Mouse (Mus musculus) frontal cortex, postnatal 36 days (tissue): ENCODE measurements around the gene H2-DMb1.
"Not testable (repeated sequence)": the region's sequence is repeated elsewhere in the genome, so short reads cannot be mapped to it uniquely, and the experiment has no call there.

Experiments used
- DNase-seq, 2 experiments: peaks; one replicate each; pipeline ENCODE4 v3.0.0; 2022; ENCODE audit warnings: low spot score in 2 of 2

The H2-DMb1 gene

DNA sequence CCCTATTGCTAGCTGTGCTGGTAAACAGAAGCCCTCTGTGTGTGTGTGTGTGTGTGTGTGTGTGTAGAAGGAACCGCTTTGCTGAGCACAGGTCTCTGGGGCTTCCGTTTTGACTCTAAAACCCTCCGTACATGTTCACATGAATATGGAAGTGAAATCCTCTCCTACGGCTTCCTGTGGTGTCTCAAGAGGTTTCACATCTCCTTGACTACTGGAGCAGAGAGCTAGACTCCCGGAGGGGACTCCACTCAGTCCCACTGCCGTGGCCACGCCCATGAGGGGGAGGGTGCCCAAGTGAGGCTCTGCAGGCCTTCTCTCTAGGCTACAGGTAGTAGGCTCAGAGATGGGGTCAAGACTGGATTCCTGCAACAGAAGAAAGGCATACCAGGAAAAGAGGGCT lies 9.8 kb upstream of the H2-DMb1 start, which contains the start of gene H2-DMb2:
Gene H2-DMb2 (plus strand): TSS at position 275 of the 400 bp plus-strand sequence.
- DNase-seq, result no peak

GRCm38 (mm10) chr17:34143461-34143860 lies 9.4 kb upstream of the H2-DMb1 start:
- DNase-seq, result no peak

GRCm38 (mm10) chr17:34144221-34144620 lies 8.7 kb upstream of the H2-DMb1 start:
- not testable (repeated sequence) for DNase-seq

DNA sequence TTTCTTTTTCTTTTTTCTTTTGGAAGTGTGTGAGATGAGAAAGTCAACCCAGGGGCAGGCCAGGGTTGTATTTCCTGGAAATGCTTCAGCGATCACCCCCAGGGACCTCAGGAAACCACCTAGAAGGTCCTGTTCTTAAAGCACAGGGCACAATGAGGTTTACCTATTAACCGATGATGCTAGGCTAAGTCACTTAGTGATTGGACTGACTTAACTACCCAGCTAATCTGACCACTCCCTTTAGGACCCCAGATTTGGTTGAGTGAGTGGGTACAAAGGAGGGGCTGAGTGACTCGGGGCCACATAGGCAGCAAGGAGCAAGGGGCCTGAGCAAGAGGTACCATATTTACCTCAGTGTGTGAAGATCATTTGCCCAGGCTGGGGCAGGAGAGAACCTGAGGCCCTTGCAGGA lies 7.9 kb upstream of the H2-DMb1 start:
- DNase-seq, result no peak

DNA sequence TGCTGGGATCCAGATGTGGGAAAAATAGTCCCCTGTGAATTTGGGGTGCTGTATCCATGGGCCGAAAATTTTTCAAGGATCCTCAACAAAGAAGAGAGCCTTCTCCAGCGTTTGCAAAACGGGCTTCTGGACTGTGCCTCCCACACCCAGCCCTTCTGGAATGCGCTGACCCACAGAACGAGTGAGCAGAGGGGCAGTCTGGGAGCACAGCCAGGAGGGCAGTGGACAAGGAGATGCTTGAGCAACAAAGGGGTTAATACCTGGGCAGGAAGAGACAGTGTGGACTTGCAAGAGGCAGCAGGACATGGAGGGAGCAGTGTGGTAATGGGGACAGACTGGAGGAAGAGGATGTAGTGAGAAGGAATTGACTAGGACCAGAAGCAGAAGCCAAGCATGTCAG lies 2.7 kb downstream of the H2-DMb1 start:
- no peak for DNase-seq

DNA sequence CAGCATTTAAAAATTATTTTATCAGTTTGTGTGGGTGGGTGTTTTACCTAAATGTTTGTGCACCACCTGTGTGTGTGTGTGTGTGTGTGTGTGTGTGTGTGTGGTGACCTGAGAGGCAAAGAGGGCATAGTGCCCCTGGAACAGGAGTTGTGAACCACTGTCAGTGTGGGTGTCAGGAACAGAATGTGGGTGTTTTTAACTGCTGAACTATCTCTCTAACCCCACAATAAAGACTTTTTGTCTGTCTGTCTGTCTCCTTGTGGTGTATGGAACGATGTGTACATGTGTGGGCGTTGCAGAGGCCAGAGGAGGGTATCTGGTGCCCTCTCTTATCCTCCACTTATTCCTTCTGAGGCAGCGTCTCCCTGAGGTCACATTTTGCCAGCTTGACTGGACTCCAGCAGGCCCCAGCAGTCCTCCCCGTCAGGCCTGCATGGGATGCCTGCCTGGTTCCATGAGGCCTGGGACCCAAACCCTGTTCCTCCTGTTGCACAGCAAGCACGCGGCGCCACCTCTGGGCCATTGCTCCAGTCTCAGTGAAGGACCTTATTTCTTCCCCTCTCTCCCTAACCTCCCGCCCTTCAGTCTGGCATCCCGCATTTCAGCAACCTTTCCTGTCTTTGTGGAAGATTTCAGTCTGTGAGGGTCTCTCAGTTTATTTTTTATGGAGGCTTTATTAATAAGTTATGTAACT lies 11.5 kb downstream of the H2-DMb1 start:
- DNase-seq, result no peak

GRCm38 (mm10) chr17:34165033-34165730 lies 12.3 kb downstream of the H2-DMb1 start:
- DNase-seq, result no peak

- peak in 1 of 2 experiments; percentile 29 for DNase-seq
Observed at GRCm38 (mm10) chr17:34169279-34169678, 16.4 kb downstream of the H2-DMb1 start.

GRCm38 (mm10) chr17:34170487-34170876 lies 17.6 kb downstream of the H2-DMb1 start:
- DNase-seq, result no peak

DNA sequence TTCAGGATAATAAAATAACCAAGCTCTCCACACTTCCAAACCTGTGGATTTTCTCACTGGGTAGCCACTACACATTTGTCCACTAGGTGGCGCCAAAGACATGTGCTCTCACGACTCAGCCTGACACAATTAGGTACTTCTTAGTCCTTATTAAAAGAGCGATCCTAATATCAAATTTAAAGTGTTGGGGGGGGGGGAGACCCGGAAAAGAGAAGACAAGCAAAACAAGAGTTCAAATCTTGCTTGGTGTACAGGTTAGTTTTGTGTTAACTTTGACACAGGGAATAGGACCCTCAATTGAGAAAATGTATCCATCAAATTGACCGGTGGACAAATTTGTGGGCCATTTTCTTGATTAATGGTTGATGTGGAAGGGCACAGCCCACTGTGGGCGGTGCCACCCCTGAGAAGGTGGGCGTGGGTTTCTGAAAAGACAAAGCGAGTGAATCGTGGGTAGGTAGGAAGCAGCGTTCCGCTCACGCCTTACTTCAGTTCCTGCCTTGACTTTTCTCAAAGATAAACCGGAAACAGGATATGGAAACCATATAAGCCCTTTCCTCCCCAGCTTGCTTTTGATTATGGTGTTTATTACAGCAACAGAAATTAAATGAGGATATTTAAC lies 18.1 kb downstream of the H2-DMb1 start:
- DNase-seq, result peak; percentile 78 to 88

- DNase-seq, result no peak
Observed at GRCm38 (mm10) chr17:34172528-34172927, 19.7 kb downstream of the H2-DMb1 start.

DNA sequence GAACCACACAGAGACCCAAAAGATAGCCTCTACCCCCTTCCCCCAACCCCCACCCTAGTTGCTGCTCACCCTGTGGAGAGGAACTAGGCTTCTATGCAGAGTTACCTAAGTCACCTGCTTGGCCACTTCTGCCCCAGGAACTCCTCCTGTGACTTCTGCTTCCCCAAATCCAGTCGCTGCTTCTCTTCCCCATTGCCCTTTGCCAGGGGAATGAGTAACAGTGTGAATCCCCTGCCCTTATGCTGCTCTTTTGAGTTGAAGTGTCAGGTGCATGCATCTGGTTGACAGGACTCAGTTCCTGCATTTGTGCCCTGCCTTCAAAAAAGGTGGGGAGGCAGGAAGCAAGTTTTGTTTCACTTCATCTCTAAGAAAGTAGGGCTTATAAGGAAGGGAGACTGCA lies 21.2 kb downstream of the H2-DMb1 start:
- DNase-seq, result no peak

GRCm38 (mm10) chr17:34177179-34177578 lies 24.3 kb downstream of the H2-DMb1 start:
- DNase-seq, result no peak

DNA sequence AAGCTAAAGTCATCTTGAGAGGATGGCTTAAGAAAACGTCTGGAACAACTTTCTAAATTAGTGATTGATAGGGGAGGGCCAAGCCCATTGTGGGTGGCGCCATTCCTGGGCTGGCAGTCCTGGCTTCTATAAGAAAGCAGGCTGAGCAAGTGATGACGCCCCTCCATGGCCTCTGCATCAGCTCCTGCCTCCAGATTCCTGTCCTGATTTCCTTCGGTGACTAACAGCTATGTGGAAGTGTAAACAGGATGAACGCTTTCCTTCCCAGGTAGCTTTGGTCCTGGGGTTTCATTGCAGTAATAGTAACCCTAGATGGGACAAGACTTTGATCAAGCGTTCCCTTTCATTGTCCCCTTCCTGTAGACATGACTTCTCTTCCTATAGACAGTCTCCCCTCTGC lies 26.1 kb downstream of the H2-DMb1 start:
- no peak for DNase-seq

DNA sequence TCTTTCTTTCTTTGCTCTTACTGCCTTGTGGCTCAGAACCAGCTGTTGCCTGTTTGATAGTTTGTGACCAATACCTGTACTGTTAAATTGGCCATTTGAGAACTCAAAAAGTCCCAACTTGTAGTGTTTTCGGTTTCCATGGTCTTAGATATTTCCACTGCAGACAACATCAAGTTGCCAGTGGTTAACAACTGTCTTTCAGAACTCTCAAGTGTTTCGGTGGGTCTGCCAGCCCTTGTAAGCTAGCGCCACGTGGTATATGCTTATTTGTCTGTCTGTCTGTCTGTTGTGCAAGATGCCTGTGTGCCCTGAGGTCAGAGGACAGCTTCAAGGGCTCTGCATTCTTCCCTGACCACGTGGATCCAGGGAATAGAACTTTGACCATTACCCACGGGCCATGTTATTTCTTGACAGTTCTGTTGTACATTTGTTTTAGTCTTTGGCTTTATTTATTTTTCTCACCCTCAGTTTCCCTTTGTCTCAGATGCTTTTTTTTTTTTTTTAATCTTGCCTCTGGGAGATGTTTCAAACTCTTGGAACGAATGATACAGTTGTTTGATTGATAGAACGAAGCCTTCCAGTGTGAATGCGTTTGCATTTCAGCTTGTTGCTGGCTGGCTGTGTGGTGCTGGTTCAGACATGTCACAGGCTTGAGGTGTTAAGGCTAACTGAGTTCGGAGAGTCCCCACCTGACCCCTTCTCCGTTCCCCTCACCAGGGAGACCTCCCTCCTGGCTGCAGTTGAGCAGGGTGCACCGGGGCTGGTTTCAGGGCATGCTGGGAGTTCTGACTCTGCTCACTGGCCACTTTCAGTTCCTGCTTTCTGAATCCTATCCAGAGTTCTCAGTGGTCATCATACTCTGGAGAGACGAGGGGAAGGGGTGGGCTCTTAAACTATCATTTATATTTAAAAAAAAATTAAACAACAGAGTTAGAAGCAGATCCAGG lies 27.3 kb downstream of the H2-DMb1 start:
- no peak for DNase-seq

GRCm38 (mm10) chr17:34183564-34184219 lies 30.8 kb downstream of the H2-DMb1 start:
- no peak for DNase-seq

GRCm38 (mm10) chr17:34185526-34185925 lies 32.7 kb downstream of the H2-DMb1 start:
- no peak for DNase-seq

GRCm38 (mm10) chr17:34186885-34187260 lies 34.0 kb downstream of the H2-DMb1 start:
- DNase-seq, result no peak

DNA sequence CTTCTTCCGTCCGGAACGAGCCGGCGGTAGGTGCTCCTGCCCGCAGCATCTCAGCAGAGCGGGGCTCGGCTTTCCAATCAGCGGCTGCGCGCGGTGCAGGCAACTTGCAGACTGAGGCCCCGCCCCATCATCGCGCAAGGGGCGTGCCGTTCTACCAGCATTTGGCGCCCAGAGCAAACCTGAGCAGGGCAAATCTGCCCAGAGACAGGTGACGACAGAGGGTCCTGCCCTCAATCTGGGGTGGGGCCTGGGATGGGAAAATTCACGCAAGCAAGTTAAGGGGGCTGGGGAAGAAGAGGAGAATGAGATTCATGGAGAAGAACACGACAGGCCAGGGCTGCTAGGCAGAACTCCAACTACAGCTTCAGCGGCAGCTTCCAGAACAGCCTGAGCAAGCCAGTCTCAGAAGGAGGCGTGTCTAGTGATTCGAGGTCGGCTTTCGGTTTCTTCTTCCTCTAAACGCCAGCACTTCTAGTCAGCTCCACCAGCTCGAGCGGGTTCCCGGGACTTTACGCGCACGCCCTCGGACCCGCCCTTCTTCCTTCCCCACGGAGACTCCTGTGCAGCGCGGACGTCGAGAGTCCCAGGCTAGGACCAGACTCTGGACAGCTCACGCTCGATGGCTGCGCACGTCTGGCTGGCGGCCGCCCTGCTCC lies 34.5 kb downstream of the H2-DMb1 start, which contains the start of the genes Tap1 and Psmb9:
Gene Tap1 (plus strand): TSS at position 293 of the 656 bp plus-strand sequence.
Gene Psmb9 (minus strand): TSS at position 504 of the 656 bp plus-strand sequence.
- peak; percentile 94 to 95 for DNase-seq

- no peak for DNase-seq
Observed at GRCm38 (mm10) chr17:34188010-34188409, 35.1 kb downstream of the H2-DMb1 start.
